Mouse (Mus musculus): ENCODE measurements around the gene Rdh7.

DNA sequence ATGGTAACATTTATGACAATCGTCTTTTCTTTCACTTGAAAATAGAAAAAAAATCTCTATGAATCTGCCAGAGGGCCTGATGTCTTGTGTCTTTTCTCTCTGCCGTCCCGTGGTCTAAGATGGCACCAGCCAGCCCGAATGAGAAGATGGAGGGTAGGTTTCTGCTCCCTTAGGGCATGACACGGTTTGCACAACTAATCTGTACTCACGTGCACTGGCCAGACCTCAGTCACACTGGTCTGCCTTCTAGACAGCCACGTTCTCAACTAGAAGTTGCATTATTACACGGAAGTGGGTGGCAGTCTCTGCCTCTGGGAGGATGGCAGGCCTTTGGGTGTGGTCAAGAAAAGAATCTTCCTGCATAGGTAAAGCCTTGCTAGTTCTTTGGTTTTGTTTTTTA is 34.4 kb upstream of the Rdh7 start:
- no peak for TF ChIP-seq CTCF (IDR thresholded peaks at IDR 0.05; ENCODE audit: control insufficient read depth, insufficient read depth, insufficient read length)
- no peak for TF ChIP-seq MYOD1 (IDR thresholded peaks at IDR 0.05; ENCODE audit: control insufficient read depth, insufficient read length, low read depth)
- no peak for TF ChIP-seq FOSL1 (IDR thresholded peaks at IDR 0.05; ENCODE audit: insufficient read depth, low read length, poor library complexity, severe bottlenecking)
- TF ChIP-seq USF1 (IDR thresholded peaks at IDR 0.05; ENCODE audit: low read depth), result no peak

Data from C2C12 (cell line).